Mouse (Mus musculus) kidney, adult 2 months (tissue): Measurements from ENCODE around the gene Asap3.

Experiments used
- CTCF ChIP-seq: fragments of 200-500 bp; conservative IDR thresholded peaks from 2 replicates; pipeline ENCODE4 v1.5.1; 2011; ENCODE audit warnings: low read depth, mild to moderate bottlenecking, control low read depth, low read length, moderate library complexity, mixed read lengths; ENCODE audit not compliant: insufficient read depth, insufficient read length
- POLR2A ChIP-seq: fragments of 200-500 bp; IDR thresholded peaks from one replicate; pipeline ENCODE4 v1.6.1; 2011; ENCODE audit warnings: low read depth, low read length, control low read depth

GRCm38 (mm10) chr4:136290781-136291595 lies 84.8 kb downstream of the Asap3 start:
- no peak for TF ChIP-seq CTCF
- TF ChIP-seq POLR2A, result no peak
